Mouse (Mus musculus) CH12.LX (cell line): ENCODE data around the gene Tagln2. TPM values are rescaled to one million over a fixed set of nuclear protein-coding genes. Genes with fewer than 3 reads are reported as not detected.

ENCODE experiments used
- DNase-seq: peaks from one replicate; pipeline ENCODE4 v3.0.0-alpha.2; 2013; ENCODE audit errors: extremely low read depth
- H3K27ac ChIP-seq: 2 replicates; pipeline ENCODE4 v1.5.1; 2012; ENCODE audit warnings: low read depth, mild to moderate bottlenecking, control low read depth, moderate library complexity; ENCODE audit not compliant: insufficient read depth
- H3K27me3 ChIP-seq: replicated peaks from 2 replicates; pipeline ENCODE3; 2012; ENCODE audit warnings: inconsistent platforms
- H3K36me3 ChIP-seq, 2 experiments: replicated peaks in 1 of 2; 2 replicates each; pipeline versions ENCODE3 to v1.6.1; 2012; ENCODE audit warnings: inconsistent platforms in 1 of 2, low read length in 1 of 2, mild to moderate bottlenecking in 1 of 2, mixed read lengths in 1 of 2, moderate library complexity in 1 of 2; ENCODE audit not compliant: control insufficient read depth in 1 of 2, insufficient read depth in 1 of 2
- H3K4me1 ChIP-seq, 2 experiments: 2 replicates each; pipeline ENCODE4 v1.6.1; 2012; ENCODE audit warnings: inconsistent platforms in 1 of 2, moderate library complexity in 1 of 2; ENCODE audit not compliant: insufficient read depth in 2 of 2, control insufficient read depth in 1 of 2
- H3K4me2 ChIP-seq: 2 replicates; pipeline ENCODE4 v1.6.1; 2012; ENCODE audit warnings: low read depth, mild to moderate bottlenecking, control low read depth; ENCODE audit not compliant: poor library complexity, insufficient read depth, severe bottlenecking
- H3K4me3 ChIP-seq, 3 experiments: fragments of 150-350 bp in 1 of 3; sonication (generic) in 1 of 3; replicated peaks in 1 of 3; 2 replicates each; pipeline versions ENCODE3 to v1.5.1; 2011 to 2012; ENCODE audit warnings: low read depth in 2 of 3, low read length in 2 of 3, mild to moderate bottlenecking in 2 of 3, moderate library complexity in 2 of 3, control low read depth in 1 of 3, improper control_type of control experiment in 1 of 3, inconsistent platforms in 1 of 3, mixed read lengths in 1 of 3; ENCODE audit not compliant: poor library complexity in 1 of 3
- H3K79me2 ChIP-seq: replicated peaks from 2 replicates; pipeline ENCODE4 v1.6.1; 2012; ENCODE audit warnings: mild to moderate bottlenecking, moderate library complexity; ENCODE audit not compliant: control insufficient read depth, poor library complexity, insufficient read depth, severe bottlenecking; ENCODE audit errors: extremely low read depth
- H3K9ac ChIP-seq: 2 replicates; pipeline ENCODE4 v1.6.1; 2012; ENCODE audit warnings: low read depth, mild to moderate bottlenecking, control low read depth, moderate library complexity; ENCODE audit not compliant: insufficient read depth
- H3K9me3 ChIP-seq: replicated peaks from 2 replicates; pipeline ENCODE3; 2012; ENCODE audit warnings: low read length, inconsistent platforms, mixed read lengths
- BHLHE40 ChIP-seq: IDR thresholded peaks from 2 replicates; pipeline ENCODE4 v1.6.1; 2011; ENCODE audit warnings: mild to moderate bottlenecking, low read depth, low read length, improper control_type of control experiment
- CHD1 ChIP-seq: IDR thresholded peaks from 2 replicates; pipeline ENCODE4 v1.6.1; 2012; ENCODE audit warnings: low read depth, low read length, improper control_type of control experiment, inconsistent platforms
- CHD2 ChIP-seq: IDR thresholded peaks from 2 replicates; pipeline ENCODE4 v1.6.1; 2011; ENCODE audit warnings: low read length, improper control_type of control experiment
- CTCF ChIP-seq, 2 experiments: IDR thresholded peaks in 1 of 2; conservative IDR thresholded peaks in 1 of 2; 2 replicates each; pipeline ENCODE4 v1.5.1; 2011 to 2012; ENCODE audit warnings: low read depth in 2 of 2, low read length in 2 of 2, improper control_type of control experiment in 1 of 2, inconsistent platforms in 1 of 2, mild to moderate bottlenecking in 1 of 2, moderate library complexity in 1 of 2
- E2F4 ChIP-seq: IDR thresholded peaks from 2 replicates; pipeline ENCODE4 v1.6.1; 2011; ENCODE audit warnings: low read depth, low read length, improper control_type of control experiment; ENCODE audit not compliant: insufficient replicate concordance
- ELF1 ChIP-seq: IDR thresholded peaks from 2 replicates; pipeline ENCODE4 v1.6.1; 2014; ENCODE audit warnings: low read depth, mild to moderate bottlenecking, inconsistent platforms, low read length, improper control_type of control experiment
- EP300 ChIP-seq: IDR thresholded peaks from 2 replicates; pipeline ENCODE4 v1.6.1; 2011; ENCODE audit warnings: low read length, improper control_type of control experiment
- ETS1 ChIP-seq: conservative IDR thresholded peaks from 2 replicates; pipeline ENCODE4 v1.6.1; 2012; ENCODE audit warnings: low read depth, mild to moderate bottlenecking, inconsistent platforms, low read length, improper control_type of control experiment, moderate library complexity
- GABPA ChIP-seq: IDR thresholded peaks from 2 replicates; pipeline ENCODE4 v1.6.1; 2012; ENCODE audit warnings: low read depth, low read length, improper control_type of control experiment, inconsistent platforms; ENCODE audit not compliant: insufficient replicate concordance
- HCFC1 ChIP-seq: IDR thresholded peaks from 2 replicates; pipeline ENCODE4 v1.6.1; 2012; ENCODE audit warnings: low read depth, mild to moderate bottlenecking, inconsistent platforms, low read length, improper control_type of control experiment
- IRF4 ChIP-seq: IDR thresholded peaks from 2 replicates; pipeline ENCODE4 v1.6.1; 2014; ENCODE audit warnings: low read depth, mild to moderate bottlenecking, inconsistent platforms, low read length, improper control_type of control experiment
- JUN ChIP-seq: IDR thresholded peaks from 2 replicates; pipeline ENCODE4 v1.6.1; 2011; ENCODE audit warnings: low read depth, mild to moderate bottlenecking, low read length, improper control_type of control experiment, moderate library complexity; ENCODE audit not compliant: insufficient read depth
- JUND ChIP-seq: conservative IDR thresholded peaks from 2 replicates; pipeline ENCODE4 v1.6.1; 2011; ENCODE audit warnings: low read depth, low read length, improper control_type of control experiment
- MAFK ChIP-seq: IDR thresholded peaks from 2 replicates; pipeline ENCODE4 v1.6.1; 2011; ENCODE audit warnings: low read length, improper control_type of control experiment; ENCODE audit not compliant: insufficient replicate concordance
- MAX ChIP-seq: IDR thresholded peaks from 2 replicates; pipeline ENCODE4 v1.6.1; 2011; ENCODE audit warnings: low read length, improper control_type of control experiment
- MAZ ChIP-seq: IDR thresholded peaks from 2 replicates; pipeline ENCODE4 v1.6.1; 2012; ENCODE audit warnings: low read depth, mild to moderate bottlenecking, inconsistent platforms, low read length, improper control_type of control experiment, moderate library complexity
- MXI1 ChIP-seq: IDR thresholded peaks from 2 replicates; pipeline ENCODE4 v1.6.1; 2011; ENCODE audit warnings: mild to moderate bottlenecking, low read depth, low read length, improper control_type of control experiment
- MYC ChIP-seq: IDR thresholded peaks from 2 replicates; pipeline ENCODE4 v1.6.1; 2011; ENCODE audit warnings: low read depth, mild to moderate bottlenecking, improper control_type of control experiment, low read length
- NELFE ChIP-seq: IDR thresholded peaks from 2 replicates; pipeline ENCODE4 v1.6.1; 2011; ENCODE audit warnings: low read depth, low read length, improper control_type of control experiment
- NRF1 ChIP-seq: IDR thresholded peaks from 2 replicates; pipeline ENCODE4 v1.6.1; 2014; ENCODE audit warnings: low read depth, mild to moderate bottlenecking, inconsistent platforms, low read length, improper control_type of control experiment, moderate library complexity
- POLR2A ChIP-seq: IDR thresholded peaks from 2 replicates; pipeline ENCODE4 v1.6.1; 2011; ENCODE audit warnings: low read depth, mild to moderate bottlenecking, improper control_type of control experiment, low read length
- POLR2AphosphoS2 ChIP-seq: IDR thresholded peaks from 2 replicates; pipeline ENCODE4 v1.6.1; 2011; ENCODE audit warnings: low read depth, low read length, improper control_type of control experiment
- RAD21 ChIP-seq: IDR thresholded peaks from 2 replicates; pipeline ENCODE4 v1.6.1; 2011; ENCODE audit warnings: low read depth, mild to moderate bottlenecking, low read length, improper control_type of control experiment, moderate library complexity
- SIN3A ChIP-seq: IDR thresholded peaks from 2 replicates; pipeline ENCODE4 v1.6.1; 2012; ENCODE audit warnings: low read length, improper control_type of control experiment, inconsistent platforms
- SMC3 ChIP-seq: IDR thresholded peaks from 2 replicates; pipeline ENCODE4 v1.6.1; 2011; ENCODE audit warnings: low read depth, low read length, improper control_type of control experiment
- TBP ChIP-seq: conservative IDR thresholded peaks from 2 replicates; pipeline ENCODE4 v1.6.1; 2011; ENCODE audit warnings: low read depth, low read length, improper control_type of control experiment
- TCF12 ChIP-seq: IDR thresholded peaks from 2 replicates; pipeline ENCODE4 v1.6.1; 2014; ENCODE audit warnings: low read depth, mild to moderate bottlenecking, inconsistent platforms, low read length, improper control_type of control experiment
- USF2 ChIP-seq: conservative IDR thresholded peaks from 2 replicates; pipeline ENCODE4 v1.6.1; 2011; ENCODE audit warnings: low read depth, low read length, improper control_type of control experiment
- ZC3H11A ChIP-seq: IDR thresholded peaks from 2 replicates; pipeline ENCODE4 v1.6.1; 2012; ENCODE audit warnings: low read depth, mild to moderate bottlenecking, inconsistent platforms, low read length, improper control_type of control experiment
- ZMIZ1 ChIP-seq: IDR thresholded peaks from 2 replicates; pipeline ENCODE4 v1.6.1; 2012; ENCODE audit warnings: low read depth, mild to moderate bottlenecking, inconsistent platforms, low read length, improper control_type of control experiment
- ZNF384 ChIP-seq: IDR thresholded peaks from 2 replicates; pipeline ENCODE4 v1.6.1; 2012; ENCODE audit warnings: low read depth, low read length, improper control_type of control experiment, inconsistent platforms
- dilution Hi-C: fragments of 300-500 bp; cut with MboI; formaldehyde crosslinking; loops from 2 replicates; pipeline ENCODE4 v1.14.3; 2020; ENCODE audit warnings: low sequenced_read_pairs; ENCODE audit not compliant: extremely low pct_unique_long_range_greater_than_20kb, extremely low pct_ligation_motif_present
- in situ Hi-C: fragments of 300-500 bp; cut with MboI; formaldehyde crosslinking; loops from 3 replicates; pipeline ENCODE4 v1.14.3; 2019; ENCODE audit warnings: low sequenced_read_pairs, low pct_ligation_motif_present, low pct_unique_long_range_greater_than_20kb, mixed read lengths
- polyA plus RNA-seq: library from polyadenylated mRNA; unstranded; fragments of >175 nt; gene quantifications from 2 replicates; pipeline ENCODE4 v1.2.1, GENCODE M21; 2012; ENCODE audit warnings: low read depth; ENCODE audit not compliant: insufficient read length
- total RNA-seq, 2 experiments: library from RNA; depleted of rRNA; stranded (reverse); fragments of 300-350 nt in 1 of 2; fragments of >200 nt in 1 of 2; gene quantifications; 2 replicates each; pipeline ENCODE4 v1.2.3; 2012 to 2014

Gene Tagln2
- total and polyA plus RNA-seq, 3 experiments = 172 to 337 (median 206) TPM

DNA sequence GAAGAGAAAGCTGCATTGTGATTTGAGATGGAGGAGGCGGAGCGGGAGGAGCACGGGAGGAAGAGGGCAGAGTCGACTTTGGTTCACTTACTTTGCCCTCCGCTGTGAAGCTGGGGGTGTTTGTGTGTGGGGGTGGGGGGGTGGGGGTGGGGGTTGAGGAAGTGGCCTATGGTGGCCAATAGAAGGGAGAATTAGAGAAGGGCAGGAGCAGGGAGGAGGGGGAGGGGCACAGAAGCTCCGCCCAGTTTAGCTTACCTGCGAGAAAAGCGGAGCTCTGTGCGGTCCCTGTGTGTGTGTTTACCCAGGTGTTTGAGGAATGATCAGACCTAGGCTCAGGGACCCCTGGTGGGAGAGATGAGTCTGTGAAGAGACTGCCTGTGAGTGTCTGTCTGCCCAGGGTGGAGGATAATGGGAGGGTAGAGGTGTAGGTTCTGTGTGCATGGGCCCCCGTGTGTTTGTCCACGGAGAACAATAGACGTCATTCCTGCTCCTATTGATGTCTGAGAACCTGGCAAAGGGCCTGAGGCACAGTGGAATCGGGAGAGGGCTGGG is 10.7 kb downstream of the Tagln2 start:
- Histone ChIP-seq H3K4me1 (peaks cover 13 to 61% of the 10 kb centered on the region in 2 experiments), H3K4me3 (no peak overlapping the region), H3K27me3 (no peaks in the 10 kb centered on the region), H3K79me2 (no peaks in the 10 kb centered on the region; the same call in 1 of the 2 replicates), H3K4me2 (no peak overlapping the region), H3K9ac (no peak overlapping the region), H3K27ac (no peak overlapping the region), H3K9me3 (no peaks in the 10 kb centered on the region), H3K36me3 (peaks cover 21 to 42% of the 10 kb centered on the region in 2 experiments)
- TF ChIP-seq MAFK (no peak), NRF1 (no peak), TBP (no peak), SIN3A (no peak), ZC3H11A (no peak), SMC3 (no peak), USF2 (no peak), JUN (no peak), RAD21 (no peak), CHD1 (no peak)
- in situ Hi-C loops = no loop called here
- dilution Hi-C loops = no loop called here
- DNase-seq = no peak

DNA sequence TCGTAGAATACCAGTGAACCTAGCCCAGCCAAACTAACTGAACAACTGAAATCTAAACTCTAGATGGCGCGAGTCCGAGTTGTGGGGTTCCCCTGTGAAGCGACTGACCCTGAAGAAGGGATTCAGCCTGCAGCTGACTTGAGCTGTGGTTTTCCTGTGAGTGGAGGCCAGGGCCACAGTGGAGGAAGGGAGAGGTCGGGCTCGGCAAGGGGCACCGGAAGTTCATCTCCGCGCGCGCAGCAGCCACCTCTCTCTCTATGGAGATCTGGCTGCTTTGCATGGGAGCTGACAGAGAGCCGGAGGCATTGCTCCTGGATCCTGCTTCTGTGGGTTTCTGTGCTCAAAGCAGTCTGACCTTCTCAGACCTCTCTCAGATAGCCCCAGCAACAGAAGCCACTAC is 13.1 kb downstream of the Tagln2 start:
- Histone ChIP-seq H3K4me2 (peak overlapping the region; percentile 84), H3K27me3 (no peaks in the 10 kb centered on the region), H3K27ac (peak overlapping the region; percentile 96), H3K4me1 (peaks cover 13 to 55% of the 10 kb centered on the region in 2 experiments), H3K9ac (peak overlapping the region; percentile 88), H3K4me3 (peak overlapping the region; percentile 46 to 51 (median 49)), H3K36me3 (peaks cover 1 to 19% of the 10 kb centered on the region in 2 experiments), H3K79me2 (no peaks in the 10 kb centered on the region; the same call in 1 of the 2 replicates), H3K9me3 (peaks cover 11% of the 10 kb centered on the region)
- in situ Hi-C loops (no loop called here), dilution Hi-C loops (no loop called here)
- peak; percentile 92 for DNase-seq
- peak; percentile 73 for TF ChIP-seq SIN3A
- TF ChIP-seq CHD2 = peak; percentile 88
- no peak for TF ChIP-seq JUND
- TF ChIP-seq ELF1 = peak; percentile 80
- peak; percentile 55 for TF ChIP-seq SMC3
- 0 out of 2 replicates have a peak, but pooled peaks have one; percentile 32 for TF ChIP-seq MYC
- TF ChIP-seq ZMIZ1 = no peak; the same call in 1 of the 2 replicates
- peak; percentile 68 for TF ChIP-seq POLR2A
- TF ChIP-seq GABPA = no peak
- peak; percentile 74 for TF ChIP-seq NELFE
- peak; percentile 31; the same call in 1 of the 2 replicates for TF ChIP-seq MXI1
- no peak for TF ChIP-seq ZC3H11A
- TF ChIP-seq CHD1 = no peak; the same call in 1 of the 2 replicates
- no peak for TF ChIP-seq MAFK
- peak; percentile 88 for TF ChIP-seq TCF12
- no peak for TF ChIP-seq USF2
- TF ChIP-seq ETS1 = peak; percentile 95
- no peak for TF ChIP-seq JUN
- TF ChIP-seq HCFC1 = peak; percentile 66
- TF ChIP-seq NRF1 = peak; percentile 67
- TF ChIP-seq MAZ = peak; percentile 14; the same call in 1 of the 2 replicates
- TF ChIP-seq EP300 = peak; percentile 73
- TF ChIP-seq ZNF384 = no peak
- TF ChIP-seq E2F4 = peak; percentile 70; the same call in 1 of the 2 replicates
- TF ChIP-seq MAX = peak; percentile 32; the same call in 1 of the 2 replicates
- TF ChIP-seq BHLHE40 = peak; percentile 88
- peak; percentile 82 for TF ChIP-seq IRF4
- no peak; the same call in 1 of the 2 replicates for TF ChIP-seq POLR2AphosphoS2
- TF ChIP-seq CTCF (conservative IDR thresholded peaks at IDR 0.05 in 1 of 2, IDR thresholded peaks at IDR 0.05 in 1 of 2; ENCODE audit: low read depth in 2 of 2, low read length in 2 of 2) = peak in 1 of 2 experiments; percentile 70; a peak in 2 of 4 replicates
